Mouse (Mus musculus) liver, embryonic 14.5 days (tissue): ENCODE results near the gene Umad1. TPM values are rescaled to one million over a fixed set of nuclear protein-coding genes. Genes with fewer than 3 reads are reported as not detected.

ENCODE experiments used
- ATAC-seq: fragments of 200-750 bp; cut with Nextera tagmentation; 2 replicates; pipeline ENCODE4 v1.8.0; 2017; ENCODE audit warnings: moderate number of reproducible peaks, mild to moderate bottlenecking, moderate library complexity; ENCODE audit not compliant: insufficient read depth
- DNase-seq, 3 experiments: peaks; one replicate each; pipeline ENCODE4 v3.0.0-alpha.2; 2012 to 2013; ENCODE audit warnings: low read depth in 3 of 3, low spot score in 3 of 3
- H3K27ac ChIP-seq: fragments of 300-500 bp; sonication (generic); 2 replicates; pipeline ENCODE4 v1.5.1; 2014; ENCODE audit warnings: moderate library complexity, mild to moderate bottlenecking, control low read depth, inconsistent platforms
- H3K27me3 ChIP-seq: fragments of 300-500 bp; sonication (generic); 2 replicates; pipeline ENCODE4 v1.6.1; 2014; ENCODE audit warnings: mild to moderate bottlenecking, low read length, moderate library complexity; ENCODE audit not compliant: control insufficient read depth, insufficient read depth
- H3K36me3 ChIP-seq: fragments of 300-500 bp; sonication (generic); replicated peaks from 2 replicates; pipeline ENCODE4 v1.6.1; 2014; ENCODE audit warnings: low read depth; ENCODE audit not compliant: control insufficient read depth, insufficient read depth
- H3K4me1 ChIP-seq, 2 experiments: fragments of 200-500 bp in 1 of 2; fragments of 300-500 bp in 1 of 2; sonication (generic) in 1 of 2; replicated peaks; 2 replicates each; pipeline ENCODE4 v1.6.1; 2012 to 2014; ENCODE audit warnings: antibody characterized with exemption in 1 of 2, inconsistent platforms in 1 of 2, low read length in 1 of 2; ENCODE audit not compliant: control insufficient read depth in 2 of 2, insufficient read depth in 2 of 2
- H3K4me2 ChIP-seq: fragments of 300-500 bp; sonication (generic); 2 replicates; pipeline ENCODE4 v1.6.1; 2014; ENCODE audit warnings: low read depth, mild to moderate bottlenecking, control low read depth, moderate library complexity
- H3K4me3 ChIP-seq, 2 experiments: fragments of 200-500 bp in 1 of 2; fragments of 300-500 bp in 1 of 2; sonication (generic) in 1 of 2; 2 replicates each; pipeline ENCODE4 v1.5.1; 2012 to 2014; ENCODE audit warnings: low read depth in 2 of 2, low read length in 2 of 2, mild to moderate bottlenecking in 2 of 2, control low read depth in 1 of 2, inconsistent platforms in 1 of 2, moderate library complexity in 1 of 2; ENCODE audit not compliant: insufficient read depth in 1 of 2
- H3K9ac ChIP-seq: fragments of 300-500 bp; sonication (generic); replicated peaks from 2 replicates; pipeline ENCODE4 v1.6.1; 2014; ENCODE audit warnings: mild to moderate bottlenecking, control low read depth, moderate library complexity
- H3K9me3 ChIP-seq: fragments of 300-500 bp; sonication (generic); 2 replicates; pipeline ENCODE4 v1.6.1; 2016; ENCODE audit warnings: low read length, mixed read lengths; ENCODE audit not compliant: control insufficient read depth
- CTCF ChIP-seq: IDR thresholded peaks from 2 replicates; pipeline ENCODE4 v1.5.1; 2016; ENCODE audit warnings: antibody characterized with exemption, low read depth, control low read depth
- EP300 ChIP-seq: IDR thresholded peaks from 2 replicates; pipeline ENCODE4 v1.6.1; 2016; ENCODE audit warnings: antibody characterized with exemption, low read depth
- WGBS: fragments of 180-500 bp; shearing (Covaris S2); extraction: QIAGEN DNeasy Blood & Tissue Kit; methylation state at CpG from one replicate; pipeline ENCODE4 v1.1.7; 2014; ENCODE audit not compliant: insufficient replicate concordance; 5-methylcytosine and 5-hydroxymethylcytosine counted together
- polyA plus RNA-seq, 2 experiments: library from polyadenylated mRNA; depleted of rRNA in 1 of 2; stranded (reverse) in 1 of 2; unstranded in 1 of 2; fragments of >200 nt; fragmentation: Nextera tagmentation in 1 of 2; extraction: Ambion mirVana in 1 of 2; gene quantifications; 2 replicates each; pipeline versions ENCODE4 v1.2.1 to v1.2.3; 2012 to 2014

Umad1 gene
- polyA plus RNA-seq, 2 experiments = 8.1 to 14.7 TPM

DNA sequence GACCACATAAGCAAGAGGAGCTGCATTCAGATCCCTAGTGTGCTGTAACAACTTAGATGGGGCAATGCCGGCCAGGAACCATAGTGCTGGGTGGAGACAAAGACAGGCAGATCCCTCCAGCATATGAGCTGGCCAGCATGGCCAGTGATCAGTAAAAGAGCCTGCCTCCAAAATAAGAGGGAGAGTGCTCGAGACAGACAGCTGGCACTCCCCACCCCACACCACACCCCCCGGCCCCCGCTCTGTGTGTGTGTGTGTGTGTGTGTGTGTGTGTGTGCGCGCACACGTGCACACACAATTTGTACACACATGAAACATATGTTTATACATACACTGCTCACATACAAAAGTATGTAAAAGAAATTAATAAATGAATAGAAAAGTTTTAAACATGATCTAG lies 138.2 kb downstream of the Umad1 start:
- Histone ChIP-seq H3K27me3 (no peaks in the 10 kb centered on the region), H3K4me3 (no peak overlapping the region), H3K36me3 (no peaks in the 10 kb centered on the region), H3K9me3 (no peaks in the 10 kb centered on the region), H3K9ac (no peak overlapping the region), H3K4me2 (no peak overlapping the region), H3K27ac (no peak overlapping the region), H3K4me1 (peaks cover 0 to 7% of the 10 kb centered on the region in 2 experiments; a peak in 1 of 4 replicates)
- 79% methylated on average over 7 of the region's 7 CpGs for WGBS
- ATAC-seq = no peak
- DNase-seq = no peak
- TF ChIP-seq EP300 = no peak
- TF ChIP-seq CTCF = no peak

DNA sequence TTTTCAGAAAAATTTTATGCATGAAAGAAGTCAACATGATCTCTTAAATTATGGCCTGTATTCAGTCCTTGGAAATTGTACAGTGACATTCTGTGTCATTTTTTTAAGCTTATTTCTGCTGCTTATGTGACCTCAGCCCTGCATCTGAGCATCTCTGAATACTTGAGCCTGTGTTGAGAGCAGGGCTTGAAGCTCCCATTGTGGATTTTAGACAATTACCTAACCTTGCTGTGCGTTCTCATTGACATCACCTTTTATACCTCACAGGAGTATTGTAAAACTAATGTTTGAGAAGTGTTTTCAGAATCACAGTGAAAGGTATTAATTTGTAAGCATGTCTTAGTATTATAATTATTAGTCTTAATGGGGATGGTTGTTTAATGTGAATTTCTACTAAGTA lies 140.6 kb downstream of the Umad1 start:
- no peak for ATAC-seq
- Histone ChIP-seq H3K9me3 (no peaks in the 10 kb centered on the region), H3K36me3 (no peaks in the 10 kb centered on the region), H3K27me3 (no peaks in the 10 kb centered on the region), H3K4me3 (no peak overlapping the region), H3K9ac (no peak overlapping the region), H3K27ac (no peak overlapping the region), H3K4me1 (no peaks in the 10 kb centered on the region), H3K4me2 (no peak overlapping the region)
- DNase-seq = no peak
- 80% methylated on average over 1 of the region's 1 CpGs for WGBS
- TF ChIP-seq EP300 (no peak), CTCF (no peak)

GRCm38 (mm10) chr6:8403127-8403526 lies 144.0 kb downstream of the Umad1 start:
- H3K9me3 ChIP-seq = no peaks in the 10 kb centered on the region
- TF ChIP-seq CTCF (no peak), EP300 (no peak)
- WGBS = 78% methylated on average over 5 of the region's 5 CpGs
- no peak overlapping the region for H3K27ac ChIP-seq
- no peaks in the 10 kb centered on the region for H3K27me3 ChIP-seq
- no peak overlapping the region for H3K4me2 ChIP-seq
- no peak overlapping the region for H3K9ac ChIP-seq
- H3K4me3 ChIP-seq = no peak overlapping the region
- H3K36me3 ChIP-seq = no peaks in the 10 kb centered on the region
- ATAC-seq (no peak), DNase-seq (no peak)
- no peaks in the 10 kb centered on the region for H3K4me1 ChIP-seq

DNA sequence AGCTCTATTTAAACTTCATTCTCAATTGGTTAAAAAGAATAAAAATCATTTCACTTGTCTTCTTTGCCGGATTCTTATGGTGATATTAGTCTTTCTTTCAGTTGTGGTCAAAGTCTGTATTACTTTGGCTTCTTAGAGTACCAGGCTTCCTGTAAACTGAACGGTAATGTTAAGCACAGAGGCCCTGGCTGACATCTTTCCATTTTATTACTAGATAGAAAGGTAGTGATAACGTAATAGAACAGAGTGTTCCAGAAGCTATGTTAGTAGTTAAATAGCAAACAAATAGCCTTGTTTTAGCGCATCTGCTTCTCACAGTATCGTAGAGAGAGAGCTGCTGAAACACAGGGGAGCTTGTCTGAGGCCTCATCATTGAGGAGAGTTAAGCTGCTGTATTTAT lies 146.8 kb downstream of the Umad1 start:
- ATAC-seq (no peak), DNase-seq (no peak)
- Histone ChIP-seq H3K27ac (no peak overlapping the region), H3K9ac (no peak overlapping the region), H3K4me3 (no peak overlapping the region), H3K9me3 (no peaks in the 10 kb centered on the region), H3K36me3 (no peaks in the 10 kb centered on the region), H3K4me1 (no peaks in the 10 kb centered on the region), H3K4me2 (no peak overlapping the region), H3K27me3 (no peaks in the 10 kb centered on the region)
- WGBS = 78% methylated on average over 5 of the region's 5 CpGs
- TF ChIP-seq CTCF (no peak), EP300 (no peak)

DNA sequence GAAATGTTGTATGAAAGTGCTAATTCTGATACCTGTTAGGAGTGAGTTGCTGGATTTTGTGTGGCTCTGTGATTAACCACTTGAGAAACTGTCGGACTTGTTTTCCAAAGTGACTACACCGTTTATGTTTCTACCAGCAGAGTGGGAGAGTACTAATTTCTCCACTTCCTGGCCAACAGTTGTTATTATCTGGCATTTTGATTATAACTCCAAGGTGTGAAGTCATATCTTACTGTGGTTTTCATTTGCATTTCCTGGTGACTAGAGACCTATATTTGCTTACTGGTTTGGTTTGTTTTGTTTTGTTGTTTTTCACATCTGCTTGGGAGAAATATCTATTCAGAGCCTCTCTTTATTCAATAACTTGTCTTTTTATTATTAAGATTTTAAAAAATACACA lies 149.2 kb downstream of the Umad1 start:
- Histone ChIP-seq H3K9ac (no peak overlapping the region), H3K27me3 (no peaks in the 10 kb centered on the region), H3K27ac (no peak overlapping the region), H3K4me2 (no peak overlapping the region), H3K4me1 (no peaks in the 10 kb centered on the region), H3K4me3 (no peak overlapping the region), H3K9me3 (no peaks in the 10 kb centered on the region), H3K36me3 (no peaks in the 10 kb centered on the region)
- DNase-seq = no peak
- no peak for ATAC-seq
- WGBS = 67% methylated on average over 2 of the region's 2 CpGs
- no peak for TF ChIP-seq EP300
- no peak for TF ChIP-seq CTCF

DNA sequence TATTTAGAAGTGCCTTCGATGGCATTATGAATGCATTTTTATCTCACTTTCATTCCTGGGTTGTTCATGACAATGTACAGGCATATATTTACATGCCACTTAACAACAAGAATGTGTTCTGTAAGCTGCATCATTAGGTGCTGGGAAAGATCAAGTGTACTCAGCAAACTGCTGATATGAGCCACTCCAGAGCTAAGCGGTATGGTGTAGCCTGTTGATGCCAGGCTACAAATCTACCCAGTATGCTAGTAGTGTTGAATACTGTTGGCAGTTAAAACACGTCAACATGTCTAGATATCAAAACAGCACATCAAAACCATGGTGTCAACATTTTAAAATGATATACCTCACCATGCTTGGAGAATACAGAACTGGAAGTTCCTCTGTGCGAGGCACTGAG lies 150.8 kb downstream of the Umad1 start:
- TF ChIP-seq CTCF = no peak
- TF ChIP-seq EP300 = no peak
- no peak for ATAC-seq

More for the DNA sequence above, 150.8 kb downstream of the Umad1 start:
- no peaks in the 10 kb centered on the region for H3K9me3 ChIP-seq
- no peak overlapping the region for H3K9ac ChIP-seq
- H3K36me3 ChIP-seq = no peaks in the 10 kb centered on the region
- WGBS = 75% methylated on average over 4 of the region's 4 CpGs
- no peak overlapping the region for H3K4me2 ChIP-seq
- H3K4me1 ChIP-seq = no peaks in the 10 kb centered on the region
- H3K4me3 ChIP-seq = no peak overlapping the region
- H3K27ac ChIP-seq = no peak overlapping the region
- no peaks in the 10 kb centered on the region for H3K27me3 ChIP-seq
- no peak for DNase-seq
